Mouse (Mus musculus): ENCODE results near the gene Sgcg. TPM values are rescaled to one million over a fixed set of nuclear protein-coding genes. Genes with fewer than 3 reads are reported as not detected.

Sgcg gene
- polyA plus RNA-seq (2015; fragmentation: Nextera tagmentation; extraction: Ambion mirVana): 0.75 and 0.83 TPM in 2 replicates

GRCm38 (mm10) chr14:61258352-61258751 lies at the start of gene Sgcg:
Gene Sgcg, minus strand, starts transcription at chr14:61258490.

Other genes with a start within 250 kb of the Sgcg start
- 30.6 and 31.0 TPM in 2 replicates for gene Tnfrsf19, start 212.0 kb downstream of the Sgcg start, polyA plus RNA-seq (2015; fragmentation: Nextera tagmentation; extraction: Ambion mirVana)
- 8.9 and 9.6 TPM in 2 replicates for gene Sacs, start 120.0 kb downstream of the Sgcg start, polyA plus RNA-seq (2015; fragmentation: Nextera tagmentation; extraction: Ambion mirVana)
- 0.61 and 0.94 TPM in 2 replicates for gene Arl11, start 51.3 kb upstream of the Sgcg start, polyA plus RNA-seq (2015; fragmentation: Nextera tagmentation; extraction: Ambion mirVana)
- 13.4 and 13.5 TPM in 2 replicates for gene Ebpl, start 101.9 kb upstream of the Sgcg start, polyA plus RNA-seq (2015; fragmentation: Nextera tagmentation; extraction: Ambion mirVana)
- gene Kpna3, start 181.4 kb upstream of the Sgcg start, polyA plus RNA-seq (2015; fragmentation: Nextera tagmentation; extraction: Ambion mirVana): 43.5 and 43.8 TPM in 2 replicates